Mouse (Mus musculus) C2C12 (cell line): ENCODE data around the gene Nrxn3. TPM values are rescaled to one million over a fixed set of nuclear protein-coding genes. Genes with fewer than 3 reads are reported as not detected.

ENCODE experiments used
- H3K27me3 ChIP-seq: one replicate; pipeline ENCODE4 v1.6.1; 2011; ENCODE audit not compliant: control insufficient read depth, insufficient read depth, insufficient read length
- H3K36me3 ChIP-seq: one replicate; pipeline ENCODE4 v1.6.1; 2011; ENCODE audit not compliant: control insufficient read depth, insufficient read depth
- H3K4me3 ChIP-seq: one replicate; pipeline ENCODE4 v1.5.1; 2011; ENCODE audit warnings: mild to moderate bottlenecking, control low read depth; ENCODE audit not compliant: poor library complexity, insufficient read depth, severe bottlenecking
- H3K79me2 ChIP-seq: one replicate; pipeline ENCODE4 v1.6.1; 2011; ENCODE audit not compliant: control insufficient read depth, insufficient read depth
- H3K79me3 ChIP-seq: one replicate; pipeline ENCODE4 v1.6.1; 2011; ENCODE audit warnings: low read depth, control low read depth
- H3ac ChIP-seq: one replicate; pipeline ENCODE3; 2011; ENCODE audit warnings: low read depth; ENCODE audit not compliant: control insufficient read depth, insufficient read length
- CEBPB ChIP-seq: IDR thresholded peaks from one replicate; pipeline ENCODE4 v1.6.1; 2011; ENCODE audit warnings: low read depth, mild to moderate bottlenecking, control low read depth, moderate library complexity
- CTCF ChIP-seq: IDR thresholded peaks from one replicate; pipeline ENCODE4 v1.5.1; 2011; ENCODE audit not compliant: control insufficient read depth, insufficient read depth, insufficient read length
- FOSL1 ChIP-seq: IDR thresholded peaks from one replicate; pipeline ENCODE4 v1.8.0; 2011; ENCODE audit warnings: mild to moderate bottlenecking, low read length; ENCODE audit not compliant: poor library complexity, insufficient read depth, severe bottlenecking
- MAX ChIP-seq: IDR thresholded peaks from one replicate; pipeline ENCODE4 v1.6.1; 2011; ENCODE audit warnings: mild to moderate bottlenecking, control low read depth
- MYOD1 ChIP-seq: IDR thresholded peaks from one replicate; pipeline ENCODE4 v1.6.1; 2011; ENCODE audit warnings: low read depth; ENCODE audit not compliant: control insufficient read depth, insufficient read length
- MYOG ChIP-seq: IDR thresholded peaks from one replicate; pipeline ENCODE4 v1.6.1; 2011; ENCODE audit not compliant: control insufficient read depth, insufficient read length; ENCODE audit errors: extremely low read depth
- USF1 ChIP-seq: IDR thresholded peaks from one replicate; pipeline ENCODE4 v1.6.1; 2011; ENCODE audit warnings: low read depth, mild to moderate bottlenecking, control low read depth, moderate library complexity
- polyA plus RNA-seq: library from polyadenylated mRNA; unstranded; fragments of >200 nt; fragmentation: generic; extraction: Trizol; gene quantifications from one replicate; pipeline ENCODE4 v1.2.1, GENCODE M21; 2012; ENCODE audit warnings: missing spikeins

Nrxn3 gene
- polyA plus RNA-seq, 1 experiment = 0.01 TPM

GRCm38 (mm10) chr12:88835821-88836220 is 113.1 kb downstream of the Nrxn3 start:
- H3K79me2 ChIP-seq = no peaks in the 10 kb centered on the region
- H3K36me3 ChIP-seq = no peaks in the 10 kb centered on the region
- TF ChIP-seq MYOG (no peak), MAX (no peak)
- no peaks in the 10 kb centered on the region for H3K27me3 ChIP-seq
- H3K4me3 ChIP-seq = no peak overlapping the region
- H3K79me3 ChIP-seq = no peaks in the 10 kb centered on the region
- no peak overlapping the region for H3ac ChIP-seq

- Histone ChIP-seq H3ac (no peak overlapping the region), H3K4me3 (no peak overlapping the region), H3K79me3 (no peaks in the 10 kb centered on the region), H3K27me3 (no peaks in the 10 kb centered on the region), H3K36me3 (no peaks in the 10 kb centered on the region), H3K79me2 (no peaks in the 10 kb centered on the region)
- TF ChIP-seq MYOD1 (no peak), CTCF (no peak), MAX (no peak), USF1 (no peak), MYOG (no peak)
Observed at GRCm38 (mm10) chr12:88839724-88840123, 117.0 kb downstream of the Nrxn3 start.

- Histone ChIP-seq H3K27me3 (no peaks in the 10 kb centered on the region), H3ac (no peak overlapping the region), H3K79me3 (no peaks in the 10 kb centered on the region), H3K4me3 (no peak overlapping the region), H3K36me3 (no peaks in the 10 kb centered on the region), H3K79me2 (no peaks in the 10 kb centered on the region)
- TF ChIP-seq CEBPB = no peak
- no peak for TF ChIP-seq MAX
- TF ChIP-seq USF1 = no peak
- TF ChIP-seq MYOG = no peak
- no peak for TF ChIP-seq FOSL1
- TF ChIP-seq CTCF = no peak
- TF ChIP-seq MYOD1 = no peak
Observed at GRCm38 (mm10) chr12:88841350-88841749, 118.7 kb downstream of the Nrxn3 start.

- Histone ChIP-seq H3ac (no peak overlapping the region), H3K27me3 (no peaks in the 10 kb centered on the region), H3K36me3 (no peaks in the 10 kb centered on the region), H3K4me3 (no peak overlapping the region), H3K79me2 (no peaks in the 10 kb centered on the region), H3K79me3 (no peaks in the 10 kb centered on the region)
- no peak for TF ChIP-seq CTCF
- no peak for TF ChIP-seq FOSL1
- TF ChIP-seq MYOD1 = no peak
- no peak for TF ChIP-seq MAX
Observed at GRCm38 (mm10) chr12:88850400-88851179, 127.9 kb downstream of the Nrxn3 start.

GRCm38 (mm10) chr12:88854039-88854438 is 131.4 kb downstream of the Nrxn3 start:
- H3K27me3 ChIP-seq = no peaks in the 10 kb centered on the region
- no peak overlapping the region for H3ac ChIP-seq
- TF ChIP-seq MYOG (no peak), CEBPB (no peak), MAX (no peak), MYOD1 (no peak), USF1 (no peak), CTCF (no peak), FOSL1 (no peak)
- no peaks in the 10 kb centered on the region for H3K79me2 ChIP-seq
- H3K79me3 ChIP-seq = no peaks in the 10 kb centered on the region
- H3K36me3 ChIP-seq = no peaks in the 10 kb centered on the region
- no peak overlapping the region for H3K4me3 ChIP-seq

- Histone ChIP-seq H3K36me3 (no peaks in the 10 kb centered on the region), H3K79me2 (no peaks in the 10 kb centered on the region), H3K27me3 (no peaks in the 10 kb centered on the region), H3ac (no peak overlapping the region), H3K4me3 (no peak overlapping the region), H3K79me3 (no peaks in the 10 kb centered on the region)
- TF ChIP-seq MYOD1 (no peak), USF1 (no peak), CEBPB (no peak), FOSL1 (no peak), MYOG (no peak), MAX (no peak), CTCF (no peak)
Observed at GRCm38 (mm10) chr12:88857701-88858100, 135.0 kb downstream of the Nrxn3 start.
